Mouse (Mus musculus) CH12.LX (cell line): ENCODE results near the gene Ttll9.

Source experiments
- CHD1 ChIP-seq: IDR thresholded peaks from 2 replicates; pipeline ENCODE4 v1.6.1; 2012; ENCODE audit warnings: low read depth, low read length, improper control_type of control experiment, inconsistent platforms
- CTCF ChIP-seq, 2 experiments: IDR thresholded peaks in 1 of 2; conservative IDR thresholded peaks in 1 of 2; 2 replicates each; pipeline ENCODE4 v1.5.1; 2011 to 2012; ENCODE audit warnings: low read depth in 2 of 2, low read length in 2 of 2, improper control_type of control experiment in 1 of 2, inconsistent platforms in 1 of 2, mild to moderate bottlenecking in 1 of 2, moderate library complexity in 1 of 2
- EP300 ChIP-seq: IDR thresholded peaks from 2 replicates; pipeline ENCODE4 v1.6.1; 2011; ENCODE audit warnings: low read length, improper control_type of control experiment
- ETS1 ChIP-seq: conservative IDR thresholded peaks from 2 replicates; pipeline ENCODE4 v1.6.1; 2012; ENCODE audit warnings: low read depth, mild to moderate bottlenecking, inconsistent platforms, low read length, improper control_type of control experiment, moderate library complexity
- GABPA ChIP-seq: IDR thresholded peaks from 2 replicates; pipeline ENCODE4 v1.6.1; 2012; ENCODE audit warnings: low read depth, low read length, improper control_type of control experiment, inconsistent platforms; ENCODE audit not compliant: insufficient replicate concordance
- HCFC1 ChIP-seq: IDR thresholded peaks from 2 replicates; pipeline ENCODE4 v1.6.1; 2012; ENCODE audit warnings: low read depth, mild to moderate bottlenecking, inconsistent platforms, low read length, improper control_type of control experiment
- MAZ ChIP-seq: IDR thresholded peaks from 2 replicates; pipeline ENCODE4 v1.6.1; 2012; ENCODE audit warnings: low read depth, mild to moderate bottlenecking, inconsistent platforms, low read length, improper control_type of control experiment, moderate library complexity
- MXI1 ChIP-seq: IDR thresholded peaks from 2 replicates; pipeline ENCODE4 v1.6.1; 2011; ENCODE audit warnings: mild to moderate bottlenecking, low read depth, low read length, improper control_type of control experiment
- POLR2A ChIP-seq: IDR thresholded peaks from 2 replicates; pipeline ENCODE4 v1.6.1; 2011; ENCODE audit warnings: low read depth, mild to moderate bottlenecking, improper control_type of control experiment, low read length
- TBP ChIP-seq: conservative IDR thresholded peaks from 2 replicates; pipeline ENCODE4 v1.6.1; 2011; ENCODE audit warnings: low read depth, low read length, improper control_type of control experiment

- TF ChIP-seq CHD1 (no peak), TBP (no peak), CTCF (conservative IDR thresholded peaks at IDR 0.05 in 1 of 2, IDR thresholded peaks at IDR 0.05 in 1 of 2; ENCODE audit: low read depth in 2 of 2, low read length in 2 of 2) (no peak), POLR2A (no peak), MAZ (no peak), EP300 (no peak), ETS1 (no peak), GABPA (no peak), HCFC1 (no peak), MXI1 (no peak)
Measured at GRCm38 (mm10) chr2:152951065-152951849, 11.0 kb upstream of the Ttll9 start, which contains the start of gene Dusp15.
